Mouse (Mus musculus) hindbrain, embryonic 10.5 days (tissue): ENCODE measurements at regions not wholly inside any gene's neighbourhood (a gene's known extent, or its start where the extent isn't known, plus 50 kb on each side); places are given as distances from the start of the nearest gene placed in this dataset.
A peak's percentile ranks its signal among the peaks of the same experiment; 100 is the strongest.

Experiments
- DNase-seq: peaks from one replicate; pipeline ENCODE4 v3.0.0-alpha.2; 2017; ENCODE audit warnings: low spot score
- H3K27ac ChIP-seq: fragments of 300-500 bp; sonication (generic); 2 replicates; pipeline ENCODE4 v1.5.1; 2016; ENCODE audit warnings: mild to moderate bottlenecking, moderate library complexity
- H3K27me3 ChIP-seq: fragments of 300-500 bp; sonication (generic); 2 replicates; pipeline ENCODE4 v1.6.1; 2016; ENCODE audit warnings: mild to moderate bottlenecking; ENCODE audit not compliant: poor library complexity, insufficient read depth, severe bottlenecking
- H3K36me3 ChIP-seq: fragments of 300-500 bp; sonication (generic); 2 replicates; pipeline ENCODE4 v1.6.1; 2016; ENCODE audit warnings: mild to moderate bottlenecking, moderate library complexity
- H3K4me1 ChIP-seq: fragments of 300-500 bp; sonication (generic); replicated peaks from 2 replicates; pipeline ENCODE4 v1.6.1; 2016; ENCODE audit warnings: mild to moderate bottlenecking
- H3K4me3 ChIP-seq: fragments of 300-500 bp; sonication (generic); 2 replicates; pipeline ENCODE4 v1.5.1; 2016; ENCODE audit warnings: mild to moderate bottlenecking, moderate library complexity
- H3K9me3 ChIP-seq: fragments of 300-500 bp; sonication (generic); 2 replicates; pipeline ENCODE4 v1.6.1; 2016; ENCODE audit warnings: mild to moderate bottlenecking, moderate library complexity
- WGBS: fragments of 180-500 bp; shearing (Covaris S2); methylation state at CpG from one replicate; pipeline ENCODE4 v1.1.7; 2016; 5-methylcytosine and 5-hydroxymethylcytosine counted together

DNA sequence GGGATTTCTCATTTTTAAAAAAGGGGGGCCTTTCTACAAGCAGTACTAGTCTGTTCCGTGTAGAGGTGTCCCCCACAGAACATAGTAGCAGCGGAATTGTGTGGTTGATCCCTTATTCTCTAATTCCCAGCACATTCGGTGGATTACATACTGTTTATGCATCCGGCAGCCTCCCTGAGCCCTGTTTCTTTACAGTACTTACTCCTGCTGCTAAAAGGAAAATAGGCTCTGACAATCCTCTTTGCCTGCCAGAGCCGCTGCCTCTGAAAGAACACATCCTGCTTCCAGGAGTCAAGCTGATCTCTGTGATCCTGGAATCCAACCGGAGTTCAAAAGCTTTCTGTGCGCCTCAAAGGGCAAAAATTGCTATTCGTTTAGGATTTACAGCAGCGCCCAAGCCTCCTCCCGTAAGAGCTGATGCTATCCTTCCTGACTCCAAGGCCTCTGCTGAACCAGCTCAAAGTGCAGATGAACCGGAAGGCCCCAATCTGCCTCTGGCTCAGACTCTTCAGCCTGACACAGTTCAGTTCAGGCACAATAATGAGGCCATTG lies 936.6 kb downstream of the Ndufa4 start:
- DNase-seq, result peak; percentile 53
- WGBS, result 19% methylated on average over 11 of the region's 11 CpGs
- Histone ChIP-seq H3K9me3 (no peaks in the 10 kb centered on the region), H3K4me1 (peaks cover 22% of the 10 kb centered on the region), H3K27ac (peak overlapping the region; percentile 84), H3K27me3 (no peaks in the 10 kb centered on the region), H3K4me3 (peak overlapping the region; percentile 21; the same call in 1 of the 2 replicates), H3K36me3 (no peaks in the 10 kb centered on the region)

DNA sequence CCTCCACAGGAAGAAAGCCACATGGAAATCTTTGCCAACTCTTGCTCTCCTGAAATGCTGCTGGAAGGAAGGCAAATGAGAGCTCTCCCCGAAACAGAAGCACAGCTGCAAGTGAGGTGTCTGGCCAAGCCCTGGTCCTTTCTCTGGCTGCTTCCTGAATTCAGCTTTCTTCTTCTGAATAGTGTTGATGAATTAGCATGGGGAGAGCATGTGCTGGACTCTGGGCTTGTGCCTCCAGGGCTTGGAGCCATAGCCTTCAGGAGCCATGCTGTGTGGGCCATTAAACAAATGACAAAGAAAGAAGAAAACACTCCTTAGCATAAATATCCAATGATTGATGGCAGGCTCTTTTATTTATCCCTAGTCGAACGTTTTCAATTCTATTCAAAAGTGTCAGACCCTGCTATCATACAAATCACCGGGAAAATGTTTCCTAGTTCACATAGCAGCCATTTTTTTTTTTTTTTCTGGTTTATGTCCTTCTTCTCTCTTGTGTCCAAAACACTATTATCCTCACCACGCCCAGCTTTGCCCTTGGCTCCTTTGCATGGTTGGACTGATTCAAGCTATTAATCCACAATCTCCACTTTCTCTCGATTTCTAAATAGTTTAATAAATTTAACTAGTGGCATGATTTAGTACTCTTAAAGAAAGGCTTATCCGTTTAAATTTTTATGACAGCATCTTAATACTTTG lies 937.3 kb downstream of the Ndufa4 start:
- no peak overlapping the region for H3K4me3 ChIP-seq
- no peaks in the 10 kb centered on the region for H3K27me3 ChIP-seq
- H3K4me1 ChIP-seq, result peaks cover 22% of the 10 kb centered on the region
- 31% methylated on average over 7 of the region's 7 CpGs for WGBS
- peak overlapping the region; percentile 84 for H3K27ac ChIP-seq
- DNase-seq, result peak; percentile 54
- H3K36me3 ChIP-seq, result no peaks in the 10 kb centered on the region
- H3K9me3 ChIP-seq, result no peaks in the 10 kb centered on the region

DNA sequence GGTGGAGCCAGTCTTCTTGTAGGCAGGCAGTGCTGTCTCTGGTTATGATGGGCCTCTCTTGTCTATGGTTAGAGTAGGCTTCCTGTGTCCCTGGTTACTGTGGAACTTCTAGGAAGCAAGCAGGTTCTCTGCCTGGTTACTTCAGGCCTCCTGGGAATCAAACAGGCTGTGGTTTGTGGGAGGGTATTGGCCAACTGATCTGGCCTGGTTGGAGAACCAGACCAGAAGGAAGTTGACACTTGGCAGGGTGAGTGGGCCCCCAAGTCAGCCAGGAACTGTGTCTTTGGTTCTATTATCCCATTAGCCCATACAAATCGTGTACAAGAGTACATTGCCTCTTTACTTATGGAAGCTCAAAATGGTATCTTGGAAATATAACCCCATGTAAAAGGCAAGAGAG lies 963.8 kb downstream of the Ndufa4 start:
- H3K9me3 ChIP-seq, result no peaks in the 10 kb centered on the region
- no peaks in the 10 kb centered on the region for H3K4me1 ChIP-seq
- 82% methylated on average over 1 of the region's 1 CpGs for WGBS
- H3K36me3 ChIP-seq, result no peaks in the 10 kb centered on the region
- H3K27me3 ChIP-seq, result no peaks in the 10 kb centered on the region
- no peak overlapping the region for H3K27ac ChIP-seq
- no peak for DNase-seq
- no peak overlapping the region for H3K4me3 ChIP-seq

DNA sequence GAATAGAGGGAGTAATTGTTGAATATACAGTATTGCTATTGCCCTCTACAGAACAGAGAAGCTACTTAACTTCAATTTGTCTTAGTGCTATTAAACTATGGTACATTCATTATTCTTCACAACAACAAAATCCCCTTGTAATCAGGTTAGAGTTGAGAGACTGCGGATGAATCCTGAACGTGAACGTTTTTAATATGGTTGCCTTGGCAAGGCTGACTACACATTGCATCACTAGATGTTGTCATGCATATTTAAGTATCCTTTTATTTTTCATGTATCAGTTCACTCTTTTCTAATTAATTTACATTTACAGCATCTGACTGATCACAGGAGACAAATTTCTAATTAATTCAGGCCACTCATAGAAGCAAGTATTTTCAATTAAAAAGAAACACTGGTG lies 965.8 kb downstream of the Ndufa4 start:
- WGBS, result 87% methylated on average over 3 of the region's 3 CpGs
- Histone ChIP-seq H3K4me1 (no peaks in the 10 kb centered on the region), H3K27me3 (no peaks in the 10 kb centered on the region), H3K4me3 (no peak overlapping the region), H3K27ac (no peak overlapping the region), H3K36me3 (no peaks in the 10 kb centered on the region), H3K9me3 (no peaks in the 10 kb centered on the region)
- DNase-seq, result no peak
